Mouse (Mus musculus) thymus, adult 2 months (tissue): ENCODE data around the gene Stradb.

ENCODE experiments used
- CTCF ChIP-seq: fragments of 200-500 bp; IDR thresholded peaks from 2 replicates; pipeline ENCODE4 v1.5.1; 2012; ENCODE audit warnings: mild to moderate bottlenecking, control low read depth, low read length, moderate library complexity, borderline replicate concordance; ENCODE audit not compliant: control insufficient read depth, poor library complexity, insufficient read depth; ENCODE audit errors: extremely low read depth
- POLR2A ChIP-seq: fragments of 200-500 bp; IDR thresholded peaks from 2 replicates; pipeline ENCODE4 v1.6.1; 2012; ENCODE audit warnings: mild to moderate bottlenecking, low read length, control low read depth, moderate library complexity; ENCODE audit not compliant: control insufficient read depth, poor library complexity, insufficient read depth; ENCODE audit errors: extremely low read depth

DNA sequence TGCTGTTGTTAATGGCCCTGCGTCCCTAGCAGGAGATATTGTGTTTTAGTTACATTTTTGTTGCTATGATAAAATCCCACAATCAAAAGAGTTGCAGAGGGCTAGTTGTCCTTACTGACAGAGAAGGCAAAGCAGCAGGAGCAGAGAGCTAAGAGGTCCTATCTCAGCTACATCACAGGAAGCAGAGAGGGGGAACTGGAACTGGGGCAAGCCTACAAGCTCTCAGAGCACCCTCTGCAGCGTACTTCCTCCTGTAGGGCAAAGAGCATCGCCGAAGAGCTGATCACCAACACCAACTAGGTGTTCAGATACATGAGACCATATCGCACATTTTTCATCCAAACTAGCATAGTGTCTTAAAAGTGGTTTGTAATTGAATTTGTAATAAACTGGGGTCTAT lies 22.0 kb downstream of the Stradb start:
- no peak for TF ChIP-seq CTCF
- no peak for TF ChIP-seq POLR2A
